Mouse (Mus musculus) heart, embryonic 11.5 days (tissue): ENCODE results near the gene Agrp. TPM values are rescaled to one million over a fixed set of nuclear protein-coding genes. Genes with fewer than 3 reads are reported as not detected.

Experiments used
- ATAC-seq: fragments of 200-750 bp; cut with Nextera tagmentation; replicated peaks from 2 replicates; pipeline ENCODE4 v1.8.0; 2017; ENCODE audit warnings: moderate library complexity; ENCODE audit not compliant: insufficient number of reproducible peaks, low FRiP score, low TSS enrichment
- H3K27ac ChIP-seq: fragments of 300-500 bp; sonication (generic); 2 replicates; pipeline ENCODE4 v1.5.1; 2014; ENCODE audit warnings: mild to moderate bottlenecking, low read depth, low read length
- H3K27me3 ChIP-seq: fragments of 300-500 bp; sonication (generic); 2 replicates; pipeline ENCODE4 v1.6.1; 2014; ENCODE audit warnings: mild to moderate bottlenecking, low read length, mixed read lengths; ENCODE audit not compliant: control insufficient read depth, insufficient read depth
- H3K36me3 ChIP-seq: fragments of 300-500 bp; sonication (generic); 2 replicates; pipeline ENCODE4 v1.6.1; 2014; ENCODE audit warnings: mild to moderate bottlenecking, low read length, moderate library complexity, mixed read lengths; ENCODE audit not compliant: control insufficient read depth, insufficient read depth
- H3K4me1 ChIP-seq: fragments of 300-500 bp; sonication (generic); 2 replicates; pipeline ENCODE4 v1.6.1; 2014; ENCODE audit warnings: low read length; ENCODE audit not compliant: control insufficient read depth, insufficient read depth
- H3K4me2 ChIP-seq: fragments of 300-500 bp; sonication (generic); 2 replicates; pipeline ENCODE4 v1.6.1; 2014; ENCODE audit warnings: mild to moderate bottlenecking, moderate library complexity
- H3K4me3 ChIP-seq: fragments of 300-500 bp; sonication (generic); 2 replicates; pipeline ENCODE4 v1.5.1; 2014; ENCODE audit warnings: low read depth, low read length
- H3K9ac ChIP-seq: fragments of 300-500 bp; sonication (generic); 2 replicates; pipeline ENCODE4 v1.6.1; 2014; ENCODE audit warnings: mild to moderate bottlenecking, low read depth, low read length, moderate library complexity
- H3K9me3 ChIP-seq: fragments of 300-500 bp; sonication (generic); replicated peaks from 2 replicates; pipeline ENCODE4 v1.6.1; 2016; ENCODE audit warnings: low read length; ENCODE audit not compliant: control insufficient read depth
- WGBS: fragments of 180-500 bp; shearing (Covaris S2); extraction: QIAGEN DNeasy Blood & Tissue Kit; methylation state at CpG from one replicate; pipeline ENCODE4 v1.1.7; 2014; ENCODE audit not compliant: insufficient replicate concordance; 5-methylcytosine and 5-hydroxymethylcytosine counted together
- polyA plus RNA-seq: library from polyadenylated mRNA; unstranded; fragments of >200 nt; fragmentation: Nextera tagmentation; extraction: Ambion mirVana; gene quantifications from 2 replicates; pipeline ENCODE4 v1.2.1, GENCODE M21; 2014

The Agrp gene
- polyA plus RNA-seq, 1 experiment from 2014 or later, result 0.50 TPM

GRCm38 (mm10) chr8:105544544-105545205, 92.5 kb downstream of the Agrp start:
- H3K4me3 ChIP-seq, result no peak overlapping the region
- H3K36me3 ChIP-seq, result no peaks in the 10 kb centered on the region
- H3K4me2 ChIP-seq, result no peak overlapping the region
- peaks cover 26% of the 10 kb centered on the region for H3K4me1 ChIP-seq
- no peak overlapping the region for H3K27ac ChIP-seq
- no peaks in the 10 kb centered on the region for H3K9me3 ChIP-seq
- H3K27me3 ChIP-seq, result no peaks in the 10 kb centered on the region
- WGBS, result 39% methylated on average over 7 of the region's 7 CpGs
- H3K9ac ChIP-seq, result no peak overlapping the region
- ATAC-seq, result no peak

GRCm38 (mm10) chr8:105543703-105544102, 93.5 kb downstream of the Agrp start:
- 3% methylated on average over 1 of the region's 1 CpGs for WGBS
- Histone ChIP-seq H3K9me3 (no peaks in the 10 kb centered on the region), H3K4me1 (peaks cover 26% of the 10 kb centered on the region), H3K27ac (no peak overlapping the region), H3K36me3 (no peaks in the 10 kb centered on the region), H3K4me3 (no peak overlapping the region), H3K4me2 (0 out of 2 replicates have a peak overlapping the region, but pooled peaks have one; percentile 15), H3K27me3 (no peaks in the 10 kb centered on the region), H3K9ac (no peak overlapping the region)
- no peak for ATAC-seq

- H3K4me2 ChIP-seq, result no peak overlapping the region
- H3K36me3 ChIP-seq, result 0 out of 2 replicates have a peak, but pooled peaks cover 6% of the 10 kb centered on the region
- H3K9me3 ChIP-seq, result no peaks in the 10 kb centered on the region
- H3K27me3 ChIP-seq, result no peaks in the 10 kb centered on the region
- H3K4me1 ChIP-seq, result peaks cover 26% of the 10 kb centered on the region
- H3K9ac ChIP-seq, result no peak overlapping the region
- H3K4me3 ChIP-seq, result no peak overlapping the region
- 85% methylated on average over 2 of the region's 2 CpGs for WGBS
- no peak for ATAC-seq
- H3K27ac ChIP-seq, result no peak overlapping the region
These were observed 94.4 kb downstream of the Agrp start for GRCm38 (mm10) chr8:105542808-105543207.

DNA sequence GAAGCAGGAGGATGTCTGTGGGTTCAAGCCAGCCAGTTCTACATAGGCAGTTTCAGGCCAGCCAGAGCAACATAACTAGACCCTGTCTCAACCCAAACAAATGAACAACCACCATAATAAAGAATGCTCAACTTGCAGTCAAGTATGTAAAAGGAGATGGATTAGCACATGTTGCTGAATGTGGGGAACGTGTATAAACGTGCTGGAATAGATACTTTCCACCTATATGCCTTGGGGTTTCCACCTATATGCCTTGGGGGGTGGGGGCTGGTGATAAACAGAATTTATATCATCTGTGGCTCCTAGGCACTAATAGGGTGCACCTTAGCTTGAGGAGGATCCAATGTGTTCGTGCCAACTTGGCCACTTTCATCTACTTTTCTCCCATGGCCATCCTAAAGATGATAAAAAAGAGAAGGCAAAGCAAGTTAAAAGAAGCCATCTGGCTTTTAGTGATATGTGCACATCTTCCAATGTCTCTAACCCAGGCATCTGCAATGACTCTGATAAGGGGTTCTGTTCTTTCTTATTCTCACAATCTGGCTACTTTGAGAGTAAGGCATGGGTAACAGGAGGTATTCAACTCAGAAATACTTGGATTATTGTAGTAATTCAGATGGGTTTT, 95.0 kb downstream of the Agrp start:
- H3K4me1 ChIP-seq, result peaks cover 26% of the 10 kb centered on the region
- H3K4me2 ChIP-seq, result no peak overlapping the region
- H3K36me3 ChIP-seq, result peaks cover 11% of the 10 kb centered on the region; the same call in 1 of the 2 replicates
- no peak overlapping the region for H3K27ac ChIP-seq
- WGBS, result 72% methylated on average over 3 of the region's 3 CpGs
- ATAC-seq, result no peak
- H3K27me3 ChIP-seq, result no peaks in the 10 kb centered on the region
- H3K9me3 ChIP-seq, result no peaks in the 10 kb centered on the region
- H3K9ac ChIP-seq, result no peak overlapping the region
- no peak overlapping the region for H3K4me3 ChIP-seq

DNA sequence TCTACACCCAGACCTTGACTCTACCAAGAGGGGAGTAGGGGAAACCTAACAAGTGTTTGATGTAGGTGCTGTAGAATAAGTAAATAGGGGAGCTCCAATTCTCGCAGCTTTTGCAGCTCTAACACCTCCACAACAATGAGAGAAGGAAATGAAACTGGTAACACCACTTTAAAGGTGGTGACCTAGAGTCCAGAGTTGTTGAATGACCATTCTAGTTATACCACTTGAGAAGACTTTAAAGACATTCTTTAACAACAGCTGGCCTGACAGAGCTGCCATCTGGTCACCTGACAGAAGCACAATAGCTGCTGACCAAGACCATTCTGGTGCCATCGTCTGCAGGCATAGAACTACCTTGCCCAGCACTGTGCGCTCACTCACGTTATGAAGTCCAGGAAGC, 98.3 kb downstream of the Agrp start:
- H3K9ac ChIP-seq, result no peak overlapping the region
- H3K36me3 ChIP-seq, result peaks cover 14% of the 10 kb centered on the region; the same call in 1 of the 2 replicates
- ATAC-seq, result no peak
- no peak overlapping the region for H3K4me2 ChIP-seq
- H3K27me3 ChIP-seq, result no peaks in the 10 kb centered on the region
- H3K4me3 ChIP-seq, result no peak overlapping the region
- WGBS, result 85% methylated on average over 4 of the region's 4 CpGs
- no peak overlapping the region for H3K27ac ChIP-seq
- no peaks in the 10 kb centered on the region for H3K9me3 ChIP-seq
- peaks cover 10% of the 10 kb centered on the region for H3K4me1 ChIP-seq

GRCm38 (mm10) chr8:105537011-105537677, 100.0 kb downstream of the Agrp start:
- Histone ChIP-seq H3K27me3 (no peaks in the 10 kb centered on the region), H3K4me2 (no peak overlapping the region), H3K36me3 (peaks cover 14% of the 10 kb centered on the region; the same call in 1 of the 2 replicates), H3K4me3 (no peak overlapping the region), H3K9ac (no peak overlapping the region), H3K4me1 (peaks cover 13% of the 10 kb centered on the region), H3K27ac (no peak overlapping the region), H3K9me3 (no peaks in the 10 kb centered on the region)
- WGBS, result 92% methylated on average over 6 of the region's 6 CpGs
- ATAC-seq, result no peak

DNA sequence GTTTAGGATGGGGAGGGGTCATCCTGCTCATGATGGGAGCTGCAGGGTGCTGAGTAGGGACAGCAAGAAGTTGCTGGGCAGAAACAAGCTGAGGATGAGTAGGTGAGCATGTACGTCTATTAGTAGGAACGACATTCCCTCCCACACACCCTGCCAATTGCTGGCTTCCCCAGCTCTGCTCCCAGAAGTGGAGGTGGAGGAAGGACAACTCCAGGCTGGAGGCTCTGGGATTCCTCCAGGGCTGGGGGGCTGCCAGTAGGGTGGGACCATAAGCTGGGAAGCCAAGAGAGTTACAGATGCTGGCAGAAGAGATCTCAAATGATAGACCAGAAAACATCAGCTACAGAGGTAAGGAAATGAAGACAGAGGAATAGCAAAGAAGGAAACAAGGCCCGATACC, 100.6 kb downstream of the Agrp start:
- H3K4me2 ChIP-seq, result no peak overlapping the region
- ATAC-seq, result no peak
- H3K27ac ChIP-seq, result no peak overlapping the region
- peaks cover 14% of the 10 kb centered on the region; the same call in 1 of the 2 replicates for H3K36me3 ChIP-seq
- no peaks in the 10 kb centered on the region for H3K9me3 ChIP-seq
- H3K4me3 ChIP-seq, result no peak overlapping the region
- WGBS, result 88% methylated on average over 3 of the region's 3 CpGs
- no peak overlapping the region for H3K9ac ChIP-seq
- H3K27me3 ChIP-seq, result no peaks in the 10 kb centered on the region
- H3K4me1 ChIP-seq, result peaks cover 13% of the 10 kb centered on the region

- 4% methylated on average over 1 of the region's 1 CpGs for WGBS
- ATAC-seq, result peak; percentile 55; the same call in 1 of the 2 replicates
- H3K36me3 ChIP-seq, result peaks cover 15% of the 10 kb centered on the region; the same call in 1 of the 2 replicates
These were observed 103.3 kb downstream of the Agrp start for GRCm38 (mm10) chr8:105533892-105534329.

More at GRCm38 (mm10) chr8:105533892-105534329, 103.3 kb downstream of the Agrp start:
- H3K9ac ChIP-seq, result 0 out of 2 replicates have a peak overlapping the region, but pooled peaks have one; percentile 28
- H3K27ac ChIP-seq, result peak overlapping the region; percentile 75
- no peak overlapping the region for H3K4me2 ChIP-seq
- H3K4me1 ChIP-seq, result peaks cover 20% of the 10 kb centered on the region
- no peaks in the 10 kb centered on the region for H3K9me3 ChIP-seq
- no peaks in the 10 kb centered on the region for H3K27me3 ChIP-seq
- H3K4me3 ChIP-seq, result no peak overlapping the region
